Mouse (Mus musculus) common myeloid progenitor, adult 5-6 weeks (primary cell): ENCODE measurements around the gene Arid3c. TPM values are rescaled to one million over a fixed set of nuclear protein-coding genes. Genes with fewer than 3 reads are reported as not detected.
A peak's percentile ranks its signal among the peaks of the same experiment; 100 is the strongest.

Experiments used
- ATAC-seq: replicated peaks from 2 replicates; pipeline ENCODE4 v1.8.0; 2016; ENCODE audit warnings: low read depth, mild to moderate bottlenecking, moderate TSS enrichment, inconsistent platforms; ENCODE audit not compliant: poor library complexity, severe bottlenecking
- total RNA-seq: library from RNA; stranded (forward); fragments of 200-1000, 187-1606 nt; gene quantifications from 2 replicates; pipeline ENCODE4 v1.2.3, GENCODE M21; 2017

The Arid3c gene
- total RNA-seq, 1 experiment from 2014 or later: not detected

- ATAC-seq: peak; percentile 29
These were observed 23.9 kb upstream of the Arid3c start, which contains the start of gene Galt for GRCm38 (mm10) chr4:41754797-41755337. TSS of gene Galt (plus strand) at chr4:41755228.

- ATAC-seq: no peak
These were observed 14.1 kb upstream of the Arid3c start for GRCm38 (mm10) chr4:41745021-41745420.

- no peak for ATAC-seq
These were observed 13.2 kb upstream of the Arid3c start for GRCm38 (mm10) chr4:41744131-41744530.

GRCm38 (mm10) chr4:41741158-41741560 is 10.2 kb upstream of the Arid3c start:
- peak; percentile 88 for ATAC-seq

GRCm38 (mm10) chr4:41740380-41741157 is 9.6 kb upstream of the Arid3c start:
- ATAC-seq: peak; percentile 69

GRCm38 (mm10) chr4:41739260-41739659 is 8.3 kb upstream of the Arid3c start:
- ATAC-seq: no peak

- ATAC-seq: no peak
These were observed 7.3 kb upstream of the Arid3c start for GRCm38 (mm10) chr4:41738256-41738603.

- peak; percentile 58 for ATAC-seq
These were observed 6.8 kb upstream of the Arid3c start for GRCm38 (mm10) chr4:41737602-41738255.

GRCm38 (mm10) chr4:41726826-41727621 is 3.9 kb downstream of the Arid3c start:
- no peak for ATAC-seq

- ATAC-seq: peak; percentile 96
These were observed 8.0 kb downstream of the Arid3c start, which contains the start of gene Dctn3 for GRCm38 (mm10) chr4:41722918-41723351. TSS of gene Dctn3 (minus strand) at chr4:41723170.

GRCm38 (mm10) chr4:41716834-41717233 is 14.1 kb downstream of the Arid3c start:
- no peak for ATAC-seq

GRCm38 (mm10) chr4:41715596-41715995 is 15.3 kb downstream of the Arid3c start:
- 0 out of 2 replicates have a peak, but pooled peaks have one; percentile 37 for ATAC-seq

- ATAC-seq: no peak
These were observed 15.9 kb downstream of the Arid3c start for GRCm38 (mm10) chr4:41715082-41715481.

GRCm38 (mm10) chr4:41714276-41714675 is 16.7 kb downstream of the Arid3c start:
- ATAC-seq: peak; percentile 64

GRCm38 (mm10) chr4:41713197-41714067 is 17.5 kb downstream of the Arid3c start, which contains the start of gene Rpp25l:
TSS of gene Rpp25l (minus strand) at chr4:41713534.
- ATAC-seq: peak; percentile 70

GRCm38 (mm10) chr4:41712421-41713196 is 18.3 kb downstream of the Arid3c start:
- ATAC-seq: no peak

GRCm38 (mm10) chr4:41711705-41712375 is 19.1 kb downstream of the Arid3c start:
- no peak for ATAC-seq

GRCm38 (mm10) chr4:41710229-41710628 is 20.7 kb downstream of the Arid3c start:
- ATAC-seq: no peak
